Mouse (Mus musculus) G1E-ER4 (cell line): ENCODE data around the gene Ptpn3. TPM values are rescaled to one million over a fixed set of nuclear protein-coding genes. Genes with fewer than 3 reads are reported as not detected.

ENCODE experiments used
- GATA1 ChIP-seq: IDR thresholded peaks from one replicate; pipeline ENCODE4 v1.8.0; 2012; ENCODE audit warnings: low read length, inconsistent platforms
- polyA plus RNA-seq: library from polyadenylated mRNA; stranded (reverse); fragments of >175 nt; gene quantifications from 2 replicates; pipeline ENCODE4 v1.2.3, GENCODE M21; 2012

The Ptpn3 gene
- polyA plus RNA-seq, 1 experiment: not detected

DNA sequence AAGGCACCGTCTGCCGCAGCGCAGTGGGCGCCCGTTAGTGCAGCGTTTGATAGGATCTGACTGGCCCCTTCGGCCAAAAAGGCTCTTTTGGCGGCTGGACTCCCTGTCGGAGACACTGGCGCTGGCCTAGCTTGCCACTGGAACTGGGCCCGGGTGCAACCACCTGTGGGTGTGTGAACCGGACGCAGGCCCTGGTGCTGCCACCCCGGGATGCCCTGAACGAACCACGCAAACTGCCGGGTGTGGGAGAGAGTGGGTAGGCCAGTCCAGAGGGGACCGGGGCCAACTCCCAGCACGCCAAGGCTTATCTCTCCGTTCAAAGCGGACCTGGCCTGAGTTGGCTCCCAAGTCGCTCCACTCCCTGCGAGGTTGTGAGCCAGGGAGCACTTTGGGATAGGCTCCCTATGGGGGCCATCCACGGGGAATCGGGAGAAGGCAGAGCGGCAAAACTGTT lies 159.7 kb downstream of the Ptpn3 start:
- TF ChIP-seq GATA1: no peak

DNA sequence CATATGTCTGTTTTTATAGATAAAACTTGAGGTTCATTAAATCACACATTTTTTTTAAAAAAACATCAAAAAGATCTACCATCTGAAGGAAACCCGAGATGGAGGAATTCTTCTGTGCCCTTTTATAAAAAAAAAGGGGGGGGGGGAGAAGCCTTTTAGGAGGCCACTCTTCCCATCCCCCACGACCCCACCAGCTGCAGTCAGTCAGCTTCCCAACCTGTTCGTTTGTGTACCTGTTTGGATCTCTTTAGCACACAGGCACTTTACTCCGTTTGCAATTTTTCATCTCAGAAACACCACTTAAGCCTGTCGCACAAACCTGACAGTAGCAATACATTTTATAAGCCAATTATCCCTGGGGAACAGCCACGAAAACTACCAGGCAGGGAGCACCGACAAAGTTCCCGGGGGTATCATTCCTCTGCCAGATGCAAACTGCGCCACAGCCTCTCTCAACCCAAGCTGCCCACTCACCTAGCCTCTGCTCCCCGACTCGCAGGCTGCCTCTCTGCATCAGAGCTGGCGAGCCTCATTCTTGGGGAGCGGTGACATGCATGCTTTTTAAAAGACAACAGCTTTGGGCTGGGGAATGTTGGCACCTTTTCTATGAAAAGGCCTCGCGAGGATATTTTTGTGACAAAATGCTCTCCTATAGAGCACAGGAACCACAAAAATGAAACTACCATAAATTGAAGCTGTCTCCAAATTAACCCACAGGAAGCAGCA lies 160.5 kb downstream of the Ptpn3 start:
- no peak for TF ChIP-seq GATA1

Other genes with a start within 250 kb of the Ptpn3 start
- gene Epb41l4b, start 158.4 kb downstream of the Ptpn3 start, polyA plus RNA-seq: not detected in 2 replicates
- not detected in 2 replicates for gene Palm2, start 132.4 kb upstream of the Ptpn3 start, polyA plus RNA-seq